Mouse (Mus musculus) neural tube, embryonic 11.5 days (tissue): ENCODE data around the gene Tuba1a. TPM values are rescaled to one million over a fixed set of nuclear protein-coding genes. Genes with fewer than 3 reads are reported as not detected.
"Not testable (repeated sequence)": the region's sequence is repeated elsewhere in the genome, so short reads cannot be mapped to it uniquely, and the experiment has no call there.

ENCODE experiments used
- ATAC-seq: fragments of 200-750 bp; cut with Nextera tagmentation; 2 replicates; pipeline ENCODE4 v1.8.0; 2017; ENCODE audit warnings: moderate number of reproducible peaks, mild to moderate bottlenecking, moderate TSS enrichment, moderate library complexity; ENCODE audit not compliant: insufficient read depth, low FRiP score, low TSS enrichment
- DNase-seq: peaks from one replicate; pipeline ENCODE4 v3.0.0-alpha.2; 2015; ENCODE audit warnings: low spot score
- H3K27ac ChIP-seq: fragments of 300-500 bp; sonication (generic); 2 replicates; pipeline ENCODE4 v1.5.1; 2014; ENCODE audit warnings: low read depth, mild to moderate bottlenecking, low read length
- H3K27me3 ChIP-seq: fragments of 300-500 bp; sonication (generic); 2 replicates; pipeline ENCODE4 v1.6.1; 2014; ENCODE audit warnings: mild to moderate bottlenecking, low read length, mixed read lengths; ENCODE audit not compliant: control insufficient read depth, insufficient read depth
- H3K36me3 ChIP-seq: fragments of 300-500 bp; sonication (generic); 2 replicates; pipeline ENCODE4 v1.6.1; 2014; ENCODE audit warnings: mild to moderate bottlenecking, low read length, moderate library complexity, mixed read lengths; ENCODE audit not compliant: control insufficient read depth, insufficient read depth
- H3K4me1 ChIP-seq: fragments of 300-500 bp; sonication (generic); 2 replicates; pipeline ENCODE4 v1.6.1; 2014; ENCODE audit warnings: low read length, mixed read lengths; ENCODE audit not compliant: control insufficient read depth, insufficient read depth
- H3K4me2 ChIP-seq: fragments of 300-500 bp; sonication (generic); 2 replicates; pipeline ENCODE4 v1.6.1; 2014; ENCODE audit warnings: low read depth, mild to moderate bottlenecking, moderate library complexity
- H3K4me3 ChIP-seq: fragments of 300-500 bp; sonication (generic); 2 replicates; pipeline ENCODE4 v1.5.1; 2014; ENCODE audit warnings: low read depth, low read length
- H3K9ac ChIP-seq: fragments of 300-500 bp; sonication (generic); 2 replicates; pipeline ENCODE4 v1.6.1; 2014; ENCODE audit warnings: mild to moderate bottlenecking, low read length
- H3K9me3 ChIP-seq: fragments of 300-500 bp; sonication (generic); 2 replicates; pipeline ENCODE4 v1.6.1; 2016; ENCODE audit warnings: low read length; ENCODE audit not compliant: control insufficient read depth
- WGBS: fragments of 180-500 bp; shearing (Covaris S2); extraction: QIAGEN DNeasy Blood & Tissue Kit; methylation state at CpG from one replicate; pipeline ENCODE4 v1.1.7; 2014; 5-methylcytosine and 5-hydroxymethylcytosine counted together
- polyA plus RNA-seq: library from polyadenylated mRNA; unstranded; fragments of >200 nt; fragmentation: Nextera tagmentation; extraction: Ambion mirVana; gene quantifications from 2 replicates; pipeline ENCODE4 v1.2.1, GENCODE M21; 2014

Tuba1a gene
- polyA plus RNA-seq, 1 experiment from 2014 or later = 8,733 TPM

DNA sequence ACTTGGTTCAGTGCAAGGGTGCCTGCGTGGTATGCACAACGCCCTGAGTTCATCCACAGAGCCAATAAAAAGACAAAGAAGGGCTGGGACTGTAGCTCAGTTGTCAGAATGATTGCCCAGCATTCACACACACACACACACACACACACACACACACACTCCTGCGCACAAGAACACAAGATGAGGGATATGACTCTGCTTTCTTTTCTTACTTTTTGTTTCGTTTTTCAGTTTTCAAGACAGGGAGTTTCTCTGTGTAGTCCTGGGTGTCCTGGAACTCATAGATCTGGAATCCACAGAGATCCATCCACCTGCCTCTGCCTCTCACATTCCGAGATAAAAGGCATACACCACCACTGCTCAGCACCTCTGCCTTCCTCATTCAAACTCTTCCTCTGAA, 25.9 kb downstream of the Tuba1a start:
- H3K9me3 ChIP-seq = no peaks in the 10 kb centered on the region
- no peak overlapping the region for H3K4me3 ChIP-seq
- H3K27me3 ChIP-seq = no peaks in the 10 kb centered on the region
- no peak overlapping the region for H3K27ac ChIP-seq
- DNase-seq = no peak
- WGBS = 79% methylated on average over 5 of the region's 5 CpGs
- no peak overlapping the region for H3K9ac ChIP-seq
- H3K4me2 ChIP-seq = no peak overlapping the region
- ATAC-seq = no peak
- H3K36me3 ChIP-seq = no peaks in the 10 kb centered on the region
- no peaks in the 10 kb centered on the region for H3K4me1 ChIP-seq

DNA sequence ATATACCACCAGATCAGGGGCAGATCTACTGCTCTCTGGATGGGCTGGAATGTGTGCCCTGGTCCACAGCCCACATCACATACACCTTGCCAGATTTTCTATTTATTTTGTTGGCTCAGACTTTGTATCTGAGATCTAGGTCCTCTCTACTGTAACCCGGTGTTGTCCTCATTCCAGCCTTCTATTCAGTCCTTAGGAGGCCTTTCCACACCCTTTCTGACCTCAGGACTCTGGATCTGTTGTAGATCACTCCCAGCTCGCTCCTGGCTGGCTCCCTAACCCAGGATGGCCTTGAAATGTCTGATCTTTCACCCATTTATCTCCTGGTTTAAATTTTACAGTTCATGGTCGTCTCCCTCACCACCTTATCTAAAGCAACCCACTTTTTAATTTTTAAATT, 28.8 kb downstream of the Tuba1a start:
- no peak overlapping the region for H3K9ac ChIP-seq
- DNase-seq (no peak), ATAC-seq (no peak)
- no peak overlapping the region for H3K27ac ChIP-seq
- no peak overlapping the region for H3K4me2 ChIP-seq
- no peaks in the 10 kb centered on the region for H3K9me3 ChIP-seq
- no peaks in the 10 kb centered on the region for H3K4me1 ChIP-seq
- no peaks in the 10 kb centered on the region for H3K27me3 ChIP-seq
- 73% methylated on average over 3 of the region's 3 CpGs for WGBS
- no peaks in the 10 kb centered on the region for H3K36me3 ChIP-seq
- H3K4me3 ChIP-seq = no peak overlapping the region

DNA sequence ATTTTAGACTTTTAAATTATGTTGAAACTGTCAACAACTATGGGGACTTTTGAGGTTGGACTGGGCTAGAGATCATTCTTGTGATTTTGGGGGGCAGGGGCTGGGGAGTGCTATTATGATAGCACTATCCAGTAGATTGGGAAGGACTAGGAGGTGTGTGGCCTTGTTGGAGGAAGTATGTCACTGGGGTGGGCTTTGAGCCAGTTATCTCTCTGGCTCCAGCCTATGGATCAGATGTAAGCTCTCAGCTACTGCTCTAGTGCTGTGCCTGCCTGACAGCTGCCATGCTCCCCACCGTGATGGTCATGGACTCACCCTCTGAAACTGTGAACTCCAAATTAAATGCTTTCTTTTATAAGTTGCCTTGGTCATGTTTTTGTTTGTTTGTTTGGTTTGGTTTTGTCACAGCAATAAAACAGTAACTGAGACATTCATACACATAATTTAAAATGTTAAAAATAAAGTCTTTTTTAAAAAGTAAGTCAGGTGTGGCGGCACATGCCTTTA, 30.4 kb downstream of the Tuba1a start:
- H3K9me3 ChIP-seq = no peaks in the 10 kb centered on the region
- no peak overlapping the region for H3K4me3 ChIP-seq
- H3K9ac ChIP-seq = no peak overlapping the region
- no peak overlapping the region for H3K4me2 ChIP-seq
- no peaks in the 10 kb centered on the region for H3K27me3 ChIP-seq
- ATAC-seq = no peak
- no peaks in the 10 kb centered on the region for H3K36me3 ChIP-seq
- H3K4me1 ChIP-seq = no peaks in the 10 kb centered on the region
- no peak for DNase-seq
- no peak overlapping the region for H3K27ac ChIP-seq
- 87% methylated on average over 2 of the region's 2 CpGs for WGBS

DNA sequence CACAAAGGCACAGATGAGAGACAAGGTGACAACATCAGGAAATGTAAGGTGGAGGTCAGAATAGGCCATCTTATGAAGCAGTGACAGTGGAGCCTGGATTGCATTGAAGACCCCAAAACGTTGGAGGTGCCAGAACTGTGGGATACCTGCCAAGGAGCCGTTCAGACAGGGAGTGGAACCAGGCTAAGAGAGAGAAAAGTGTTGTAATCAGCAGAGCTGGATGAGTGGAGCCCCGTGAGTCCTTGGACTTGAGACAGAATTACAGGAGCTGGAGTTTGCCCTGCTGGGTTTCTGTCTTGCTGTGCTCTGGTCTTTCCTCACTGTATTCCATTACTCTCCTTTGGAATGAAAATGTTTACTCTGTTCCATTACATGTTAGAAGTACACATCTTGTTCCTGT, 30.9 kb downstream of the Tuba1a start:
- Histone ChIP-seq H3K4me2 (no peak overlapping the region), H3K27ac (no peak overlapping the region), H3K4me1 (no peaks in the 10 kb centered on the region), H3K4me3 (no peak overlapping the region), H3K27me3 (no peaks in the 10 kb centered on the region), H3K9ac (no peak overlapping the region), H3K36me3 (no peaks in the 10 kb centered on the region), H3K9me3 (no peaks in the 10 kb centered on the region)
- ATAC-seq (no peak), DNase-seq (no peak)
- 73% methylated on average over 3 of the region's 3 CpGs for WGBS

DNA sequence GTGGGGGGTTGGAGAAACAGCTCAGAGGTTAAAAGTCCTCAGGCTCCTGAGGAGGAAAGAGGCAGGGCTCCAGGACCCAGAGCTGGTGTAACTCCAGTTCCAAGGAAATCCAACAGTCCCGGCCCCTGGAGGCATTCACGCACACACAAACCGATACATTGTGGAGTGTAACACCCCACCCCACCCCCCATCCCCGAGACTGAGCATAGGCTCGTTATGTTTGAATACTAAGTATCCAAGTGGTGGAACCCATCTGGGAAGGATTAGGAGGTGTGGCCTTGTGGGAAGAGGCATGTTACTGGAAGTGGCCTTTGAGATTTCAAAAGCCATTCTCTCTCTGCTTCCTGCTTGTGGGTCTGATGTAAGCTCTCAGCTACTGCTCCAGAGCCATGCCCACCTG, 32.0 kb downstream of the Tuba1a start:
- no peaks in the 10 kb centered on the region for H3K27me3 ChIP-seq
- DNase-seq (no peak), ATAC-seq (no peak)
- no peaks in the 10 kb centered on the region for H3K9me3 ChIP-seq
- H3K4me1 ChIP-seq = no peaks in the 10 kb centered on the region
- H3K27ac ChIP-seq = no peak overlapping the region
- H3K9ac ChIP-seq = no peak overlapping the region
- 80% methylated on average over 5 of the region's 5 CpGs for WGBS
- H3K36me3 ChIP-seq = no peaks in the 10 kb centered on the region
- H3K4me3 ChIP-seq = no peak overlapping the region
- H3K4me2 ChIP-seq = no peak overlapping the region

DNA sequence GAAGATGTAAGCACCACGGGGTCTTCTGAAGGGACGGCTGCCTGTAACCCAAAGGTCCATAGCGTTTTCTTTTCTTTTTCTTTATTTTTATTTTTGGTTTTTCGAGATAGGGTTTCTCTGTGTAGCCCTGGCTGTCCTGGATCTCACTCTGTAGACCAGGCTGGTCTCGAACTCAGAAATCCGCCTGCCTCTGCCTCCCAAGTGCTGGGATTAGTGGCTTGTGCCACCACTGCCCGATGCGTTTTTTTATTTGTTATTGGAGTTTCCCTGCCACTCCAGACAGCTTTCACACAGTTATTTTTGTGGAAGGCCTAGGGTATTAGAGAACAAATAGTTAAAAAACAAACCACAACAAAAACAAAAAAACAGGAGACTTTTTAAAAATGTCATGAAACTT, 35.0 kb downstream of the Tuba1a start:
- H3K27ac ChIP-seq, DNase-seq: not testable (repeated sequence)

DNA sequence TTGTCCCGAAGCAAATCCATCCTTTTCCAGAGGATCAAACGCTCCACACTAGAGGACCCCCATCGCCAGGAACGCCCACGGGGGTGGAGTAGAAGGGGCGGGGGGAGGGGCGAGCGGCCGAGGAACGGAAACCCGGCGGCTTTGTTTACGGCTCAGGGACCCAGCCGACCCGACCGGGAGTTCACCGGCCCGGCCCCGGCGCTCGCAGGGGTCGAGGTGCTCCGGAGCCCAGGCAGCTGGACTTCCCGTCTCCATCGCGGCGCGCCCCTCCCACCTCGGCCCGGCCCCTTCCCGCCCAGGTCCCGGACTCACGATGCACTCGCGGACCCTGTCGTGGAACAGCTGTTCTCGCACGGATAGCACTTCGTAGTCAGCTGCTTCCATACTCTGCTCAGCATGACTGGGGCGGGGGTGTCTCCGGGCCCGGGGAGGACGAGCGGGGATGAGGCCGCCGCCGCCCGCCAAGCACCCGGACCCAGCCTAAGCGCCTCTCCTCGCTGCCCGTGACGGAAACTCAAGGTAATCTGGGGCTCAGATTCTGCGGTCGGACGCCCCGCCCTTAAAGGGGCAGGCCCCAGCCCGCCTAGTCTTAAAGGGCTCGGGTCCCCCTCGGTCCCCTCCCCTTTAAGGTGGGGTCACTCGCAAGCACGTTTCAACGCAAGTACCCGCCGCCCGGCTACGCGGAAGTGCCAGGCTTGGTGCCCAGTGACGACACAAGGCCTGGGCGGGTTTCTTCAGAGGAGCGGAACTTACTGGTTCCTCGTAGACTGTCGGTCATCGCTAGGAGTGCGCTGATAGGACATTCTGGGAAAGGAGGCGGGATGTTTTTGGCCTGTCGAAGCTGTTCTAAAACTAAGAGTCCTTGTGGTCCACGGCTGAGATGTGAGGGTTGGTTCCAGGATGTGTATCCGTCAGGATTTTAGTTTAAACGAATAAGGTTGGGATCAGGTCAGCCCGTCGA, 35.7 kb downstream of the Tuba1a start, which contains the start of gene Lmbr1l:
Gene Lmbr1l (minus strand): TSS at position 694 of the 961 bp plus-strand sequence.
- DNase-seq = peak; percentile 99
- Histone ChIP-seq H3K27ac (peak within 1 kb of the TSS; percentile 93), H3K36me3 (no peaks in the 10 kb centered on the region), H3K27me3 (no peaks in the 10 kb centered on the region), H3K9me3 (no peaks in the 10 kb centered on the region), H3K9ac (peak within 1 kb of the TSS; percentile 90), H3K4me1 (peaks cover 5% of the 10 kb centered on the region; the same call in 1 of the 2 replicates), H3K4me3 (peak within 1 kb of the TSS; percentile 88), H3K4me2 (peak within 1 kb of the TSS; percentile 87)
- peak; percentile 97 for ATAC-seq
- WGBS = under 1% methylated on average over 82 of the region's 82 CpGs

More for the DNA sequence above, 35.0 kb downstream of the Tuba1a start:
- peak overlapping the region; percentile 23 for H3K4me2 ChIP-seq
- WGBS = 28% methylated on average over 8 of the region's 8 CpGs
- H3K36me3 ChIP-seq, H3K27me3 ChIP-seq, H3K9me3 ChIP-seq, H3K4me1 ChIP-seq, H3K9ac ChIP-seq: not testable (repeated sequence)
- ATAC-seq = peak; percentile 0; the same call in 1 of the 2 replicates
- peak overlapping the region; percentile 88 for H3K4me3 ChIP-seq

DNA sequence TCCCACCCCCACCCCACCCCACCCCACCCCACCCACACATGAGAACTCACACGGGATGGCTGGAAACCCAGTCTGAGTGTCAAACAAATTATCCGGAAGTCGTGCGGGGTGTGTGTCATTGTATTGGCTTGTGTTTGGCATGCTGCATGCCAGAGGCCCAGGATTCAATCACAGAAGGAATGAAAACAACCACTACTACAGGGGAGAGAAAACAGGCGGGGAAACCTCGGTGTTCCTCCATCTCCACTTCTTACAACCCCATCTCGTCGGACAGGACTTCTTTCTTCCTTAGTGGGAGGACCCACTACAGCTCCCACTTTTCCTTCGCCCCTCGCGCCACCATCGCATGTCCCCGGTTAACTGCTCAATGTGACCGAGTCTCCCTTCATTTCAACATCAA, 36.4 kb downstream of the Tuba1a start:
- Histone ChIP-seq H3K9ac (peak overlapping the region; percentile 90), H3K4me2 (peak overlapping the region; percentile 87), H3K4me3 (peak overlapping the region; percentile 88), H3K27me3 (no peaks in the 10 kb centered on the region), H3K36me3 (no peaks in the 10 kb centered on the region), H3K27ac (peak overlapping the region; percentile 93; the same call in 1 of the 2 replicates), H3K9me3 (no peaks in the 10 kb centered on the region), H3K4me1 (peaks cover 5% of the 10 kb centered on the region; the same call in 1 of the 2 replicates)
- under 1% methylated on average over 14 of the region's 14 CpGs for WGBS
- DNase-seq = no peak
- no peak for ATAC-seq
